Mouse (Mus musculus): Measurements from ENCODE around the gene Ifi207.
"Not testable (repeated sequence)": the region's sequence is repeated elsewhere in the genome, so short reads cannot be mapped to it uniquely, and the experiment has no call there.

The Ifi207 gene

DNA sequence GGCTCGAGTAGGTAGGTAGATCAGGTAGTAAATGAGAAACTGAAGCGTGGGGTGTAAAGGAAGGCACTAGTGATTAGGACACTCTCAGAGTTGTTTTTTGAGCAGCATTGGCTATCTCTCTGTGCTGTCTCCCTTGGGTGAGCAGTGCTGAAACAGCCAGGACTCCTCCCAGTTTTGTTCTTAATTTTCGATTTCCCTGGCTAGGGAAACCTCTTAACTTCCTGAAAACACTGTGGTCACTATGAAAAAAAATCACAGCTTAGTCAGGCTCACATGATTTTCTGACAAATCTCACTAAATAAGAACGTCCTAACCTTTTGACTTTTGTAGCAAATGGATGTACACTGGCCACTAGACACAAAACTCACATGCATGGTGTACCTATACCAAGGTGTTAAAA lies at the start of gene Ifi207:
TSS of gene Ifi207 (minus strand) at position 92 of the 400 bp plus-strand sequence.
- DNase-seq (ENCODE audit: low read depth, low spot score), result no peak

- DNase-seq (ENCODE audit: low read depth, low spot score), result not testable (repeated sequence)
These were observed 31.9 kb upstream of the Ifi207 start for GRCm38 (mm10) chr1:173773457-173773856.

- peak; percentile 8 for DNase-seq (ENCODE audit: low read depth, low spot score)
These were observed 25.5 kb upstream of the Ifi207 start, which contains the start of gene Ifi204 for GRCm38 (mm10) chr1:173766848-173767617. Gene Ifi204 (minus strand): TSS chr1:173766943.

DNA sequence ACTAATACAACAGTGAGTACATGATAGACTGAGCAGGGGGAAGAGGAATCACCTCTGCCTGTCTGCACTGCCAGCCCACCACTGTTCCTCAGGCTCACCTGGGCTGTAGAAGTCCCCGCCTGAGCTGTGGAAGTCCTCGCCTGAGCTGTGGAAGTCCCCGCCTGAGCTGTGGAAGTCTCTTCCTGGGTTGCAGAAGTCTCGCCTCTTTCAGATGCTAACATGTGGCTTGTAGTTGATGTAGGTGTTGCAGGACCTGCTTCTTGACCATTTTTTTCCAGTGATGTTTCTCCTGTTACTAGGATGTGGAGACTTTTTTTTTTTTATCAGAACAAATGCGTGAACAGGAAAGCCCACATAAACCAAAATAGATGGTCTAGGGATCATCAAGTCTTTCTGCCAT lies 18.5 kb upstream of the Ifi207 start:
- DNase-seq (ENCODE audit: low read depth, low spot score), result not testable (repeated sequence)

DNA sequence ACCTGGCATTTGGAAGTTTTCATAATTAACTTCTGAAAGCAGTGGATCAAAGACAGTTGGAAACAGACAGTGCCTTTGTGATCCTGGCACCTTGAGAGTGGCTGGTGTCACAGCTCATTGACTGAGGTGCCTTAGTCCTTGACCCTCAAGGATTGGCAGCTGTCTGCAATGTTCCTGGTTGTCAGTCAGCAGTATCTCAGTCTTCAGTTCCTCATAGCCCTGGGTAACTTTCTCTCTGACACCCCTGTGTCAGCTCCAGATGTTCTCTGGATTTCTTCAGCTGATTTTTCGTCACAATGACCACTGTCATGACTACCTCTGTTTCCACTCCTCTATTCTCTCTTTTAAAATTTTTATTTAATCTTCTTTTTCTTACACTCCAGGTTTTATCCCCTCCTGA lies 715 bp upstream of the Ifi207 start:
- no peak for DNase-seq (ENCODE audit: low read depth, low spot score)

DNA sequence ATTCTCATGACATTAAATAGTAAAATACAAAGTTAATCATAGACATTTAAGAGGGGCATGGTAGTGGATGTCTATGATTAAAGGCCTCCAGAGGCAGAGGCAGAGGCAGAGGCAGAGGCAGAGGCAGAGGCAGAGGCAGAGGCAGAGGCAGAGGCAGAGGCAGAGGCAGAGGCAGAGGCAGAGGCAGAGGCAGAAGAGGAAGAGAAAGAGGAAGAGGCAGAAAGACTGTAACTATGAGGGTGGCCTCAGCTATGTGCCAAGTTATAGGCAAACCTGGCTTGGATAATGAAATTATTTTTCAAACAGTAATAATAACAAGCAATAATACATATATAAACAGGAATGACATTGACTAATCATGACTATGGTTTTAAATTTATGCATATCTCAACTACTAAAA lies 1.0 kb downstream of the Ifi207 start:
- DNase-seq (ENCODE audit: low read depth, low spot score), result no peak

DNA sequence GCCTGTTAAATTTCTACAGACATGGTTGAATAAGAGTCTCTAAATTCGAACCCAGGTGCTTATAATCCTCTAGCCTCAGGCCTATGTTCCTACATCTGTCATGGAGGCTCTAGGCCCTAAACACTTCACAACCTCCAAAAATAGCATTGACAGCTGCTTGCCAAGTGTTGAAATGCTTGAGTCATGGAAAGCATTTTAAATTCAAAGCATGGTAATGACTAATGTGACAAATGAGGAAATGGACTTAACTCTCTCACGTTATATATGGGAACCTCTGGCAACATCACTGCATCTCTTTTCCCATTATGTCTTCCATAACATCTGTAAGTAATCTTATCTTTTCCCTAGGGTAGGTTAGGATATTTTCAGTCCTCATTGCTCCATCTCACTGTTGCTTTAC lies 4.6 kb downstream of the Ifi207 start:
- no peak for DNase-seq (ENCODE audit: low read depth, low spot score)

GRCm38 (mm10) chr1:173735015-173735414 lies 6.5 kb downstream of the Ifi207 start:
- peak; percentile 6 for DNase-seq (ENCODE audit: low read depth, low spot score)

GRCm38 (mm10) chr1:173733219-173733618 lies 8.3 kb downstream of the Ifi207 start:
- no peak for DNase-seq (ENCODE audit: low read depth, low spot score)

- no peak for DNase-seq (ENCODE audit: low read depth, low spot score)
These were observed 47.3 kb downstream of the Ifi207 start for GRCm38 (mm10) chr1:173694270-173694669.

DNA sequence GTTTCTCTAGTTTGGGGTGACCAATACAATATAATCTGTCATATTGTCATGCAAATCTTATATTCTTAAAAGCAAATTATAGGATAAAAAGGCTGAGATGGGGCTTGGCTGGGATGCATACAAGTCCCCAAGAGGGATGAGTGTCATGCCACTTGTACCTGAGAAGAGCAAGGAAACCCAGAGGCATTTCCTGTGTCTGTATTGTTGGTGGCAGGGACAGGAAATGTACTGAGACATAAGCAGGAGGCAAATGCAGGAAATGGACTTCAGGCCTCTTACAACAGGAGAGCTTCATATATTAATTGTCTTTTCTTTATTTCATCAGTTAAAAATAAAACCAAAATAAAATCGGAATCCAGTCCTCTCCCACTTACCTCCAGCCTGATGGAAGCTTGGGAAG lies 62.9 kb downstream of the Ifi207 start:
- peak; percentile 42 for DNase-seq (ENCODE audit: low read depth, low spot score)

- peak; percentile 46 for DNase-seq (ENCODE audit: low read depth, low spot score)
These were observed 68.0 kb downstream of the Ifi207 start, which contains the start of gene Ifi208 for GRCm38 (mm10) chr1:173673458-173674097. Gene Ifi208 (plus strand): TSS chr1:173673675.

Data from CD4-positive, CD25-positive, alpha-beta regulatory T cell, adult 2 months (primary cell).